Mouse (Mus musculus) small intestine, adult 2 months (tissue): Measurements from ENCODE around the gene Camk1g.

Experiments
- CTCF ChIP-seq: fragments of 200-500 bp; IDR thresholded peaks from 2 replicates; pipeline ENCODE4 v1.5.1; 2012; ENCODE audit warnings: low read depth, mild to moderate bottlenecking, control low read depth, inconsistent platforms, low read length, moderate library complexity, mixed read lengths; ENCODE audit not compliant: insufficient replicate concordance, insufficient read length; ENCODE audit errors: extremely low read depth
- POLR2A ChIP-seq: fragments of 200-500 bp; IDR thresholded peaks from 2 replicates; pipeline ENCODE4 v1.6.1; 2012; ENCODE audit warnings: low read depth, mild to moderate bottlenecking, control low read depth, inconsistent platforms, low read length, moderate library complexity

GRCm38 (mm10) chr1:193397109-193397508, 27.0 kb upstream of the Camk1g start:
- TF ChIP-seq CTCF (no peak), POLR2A (no peak)
